Mouse (Mus musculus) gastrocnemius, adult 2 months (tissue): ENCODE data around the gene Ifitm3. TPM values are rescaled to one million over a fixed set of nuclear protein-coding genes. Genes with fewer than 3 reads are reported as not detected.

ENCODE experiments used
- DNase-seq: peaks from one replicate; pipeline ENCODE4 v3.0.0; 2022
- H3K27ac ChIP-seq: fragments of 200-600 bp; 2 replicates; pipeline ENCODE4 v1.8.1; 2022; ENCODE audit warnings: mild to moderate bottlenecking
- H3K4me3 ChIP-seq: fragments of 200-600 bp; 2 replicates; pipeline ENCODE4 v1.8.1; 2022; ENCODE audit warnings: mild to moderate bottlenecking, moderate library complexity
- CTCF ChIP-seq: fragments of 200-600 bp; IDR thresholded peaks from 2 replicates; pipeline ENCODE4 v1.8.1; 2022; ENCODE audit warnings: antibody characterized with exemption, mild to moderate bottlenecking, moderate library complexity
- intact Hi-C: fragments of 180-260 bp; cut with DNase I; formaldehyde crosslinking; loops from one replicate; pipeline ENCODE4 v1.15.1; 2025
- total RNA-seq, 2 experiments: library from RNA; stranded (reverse); gene quantifications; 2 replicates each; pipeline ENCODE4 v1.2.3; 2021

Ifitm3 gene
- total RNA-seq, 2 experiments from 2014 or later: 30.8 to 49.0 TPM

DNA sequence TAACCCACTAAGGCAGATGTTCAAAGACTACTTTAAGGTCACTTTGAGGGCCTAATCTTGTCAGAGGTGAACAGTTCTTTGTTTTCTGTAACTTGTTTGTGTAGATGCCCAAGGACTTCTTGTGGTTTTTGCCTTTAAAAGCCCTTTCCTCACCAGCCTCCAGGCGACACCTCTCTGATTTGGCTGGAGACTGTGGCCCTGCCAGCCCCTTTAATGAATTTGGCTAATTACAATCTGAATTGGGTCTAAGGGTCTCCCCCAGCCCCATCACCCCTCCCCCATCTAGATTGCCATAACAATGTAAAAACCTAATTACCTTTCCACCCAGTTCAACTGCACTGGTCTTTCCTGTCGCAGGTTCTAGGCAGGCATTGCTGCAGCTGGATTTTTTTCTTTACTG, 47.8 kb downstream of the Ifitm3 start:
- TF ChIP-seq CTCF: no peak
- intact Hi-C loops: no loop called here

DNA sequence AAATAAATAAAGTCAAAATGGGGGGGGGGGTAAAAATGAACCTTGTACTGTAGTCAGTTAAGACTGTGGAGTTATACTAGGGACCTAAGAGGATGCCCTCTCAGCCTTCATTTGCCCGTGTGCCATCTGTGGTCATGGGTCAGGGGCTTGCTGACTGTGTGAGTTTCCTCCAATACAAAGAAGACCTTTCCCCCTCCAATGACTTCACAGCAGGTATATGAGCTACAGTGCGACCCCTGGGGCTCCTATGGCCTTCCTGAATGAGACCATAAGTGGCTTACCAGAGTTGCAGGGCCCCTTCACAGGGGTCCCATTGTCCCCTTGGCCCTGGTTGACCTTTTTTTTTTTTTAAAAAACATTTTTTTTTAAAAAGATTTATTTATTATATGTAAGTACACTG, 49.2 kb downstream of the Ifitm3 start:
- H3K4me3 ChIP-seq: no peak overlapping the region
- H3K27ac ChIP-seq: no peak overlapping the region
- DNase-seq: no peak
- intact Hi-C loops: no loop called here
- TF ChIP-seq CTCF: no peak

More for the DNA sequence above, 47.8 kb downstream of the Ifitm3 start:
- no peak for DNase-seq
- no peak overlapping the region for H3K4me3 ChIP-seq
- no peak overlapping the region for H3K27ac ChIP-seq

DNA sequence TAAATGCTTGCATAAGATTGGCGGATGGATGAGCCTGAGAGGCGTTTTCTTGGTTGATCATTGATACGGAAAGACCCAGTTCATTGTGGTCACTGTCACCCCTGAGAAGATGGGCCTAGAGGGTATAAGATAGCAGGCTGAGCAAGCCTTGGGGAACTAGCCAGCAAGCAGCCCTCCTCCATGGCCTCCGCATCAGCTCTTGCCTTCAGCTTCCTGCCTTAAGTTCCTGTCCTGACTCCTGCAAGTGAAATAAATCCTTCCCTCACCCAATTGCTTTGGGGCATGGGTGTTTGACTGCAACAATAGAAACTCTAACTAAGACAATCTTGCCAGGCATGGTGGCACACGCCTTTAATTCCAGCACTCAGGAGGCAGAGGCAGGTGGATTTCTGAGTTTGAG, 50.5 kb downstream of the Ifitm3 start:
- intact Hi-C loops: no loop called here
- Histone ChIP-seq H3K4me3 (no peak overlapping the region), H3K27ac (peak overlapping the region; percentile 74)
- DNase-seq: no peak
- TF ChIP-seq CTCF: no peak

Other genes starting within 250 kb of the Ifitm3 start
- gene Cyp2e1, start 247.0 kb downstream of the Ifitm3 start, total RNA-seq: 1 to 10 TPM; 2.6 to 8.8 TPM
- not detected for gene Syce1, start 222.9 kb downstream of the Ifitm3 start, total RNA-seq
- gene Zfp941, start 188.6 kb downstream of the Ifitm3 start, total RNA-seq: not detected
- not detected for gene Urah, start 175.8 kb downstream of the Ifitm3 start, total RNA-seq
- not detected for gene Scgb1c1, start 165.2 kb downstream of the Ifitm3 start, total RNA-seq
- not detected for gene Odf3, start 163.0 kb downstream of the Ifitm3 start, total RNA-seq
- gene Gm45785, start 154.4 kb downstream of the Ifitm3 start, total RNA-seq: not detected
- 10 to 100 TPM; 12.7 TPM for gene Ric8a, start 153.8 kb downstream of the Ifitm3 start, total RNA-seq
- gene Bet1l, start 153.2 kb downstream of the Ifitm3 start, total RNA-seq: 1 to 10 TPM; 6.0 to 6.9 TPM
- 10 to 100 TPM; 84.5 to 89.3 TPM for gene Psmd13, start 128.8 kb downstream of the Ifitm3 start, total RNA-seq
- 10 to 100 TPM; 20.4 to 27.3 TPM for gene Sirt3, start 128.5 kb downstream of the Ifitm3 start, total RNA-seq
- gene Cox8b, start 110.3 kb downstream of the Ifitm3 start, total RNA-seq: 1,000 to 10,000 TPM; 2,055 to 2,295 TPM
- not detected for gene Nlrp6, start 89.9 kb downstream of the Ifitm3 start, total RNA-seq
- 1 to 10 TPM; 3.8 to 5.6 TPM for gene Pgghg, start 69.4 kb downstream of the Ifitm3 start, total RNA-seq
- gene Ifitm5, start 60.5 kb downstream of the Ifitm3 start, total RNA-seq: under 1 TPM in 1 of 2 experiments, not detected in 1; 0.33 TPM
- not detected for gene Gm45717, start 54.8 kb downstream of the Ifitm3 start, total RNA-seq
- 10 to 100 TPM; 42.2 to 82.6 TPM for gene Ifitm2, start 54.8 kb downstream of the Ifitm3 start, total RNA-seq
- gene Ifitm1, start 43.5 kb downstream of the Ifitm3 start, total RNA-seq: 1 to 10 TPM in 1 of 2 experiments, under 1 TPM in 1; 0.69 to 1.4 TPM
- gene Ifitm6, start 7.2 kb upstream of the Ifitm3 start, total RNA-seq: not detected
- not detected for gene Gm17387, start 18.4 kb upstream of the Ifitm3 start, total RNA-seq
- under 1 TPM; 0.17 to 0.18 TPM for gene B4galnt4, start 50.3 kb upstream of the Ifitm3 start, total RNA-seq
- not detected for gene Pkp3, start 67.4 kb upstream of the Ifitm3 start, total RNA-seq
- gene Sigirr, start 89.8 kb upstream of the Ifitm3 start, total RNA-seq: 1 to 10 TPM; 1.7 TPM
- not detected for gene Ano9, start 107.0 kb upstream of the Ifitm3 start, total RNA-seq
- gene Ptdss2, start 111.6 kb upstream of the Ifitm3 start, total RNA-seq: 10 to 100 TPM; 19.5 to 20.5 TPM
- gene Rnh1, start 162.1 kb upstream of the Ifitm3 start, total RNA-seq: 10 to 100 TPM; 46.5 to 50.9 TPM
- 100 to 1,000 TPM; 117 to 119 TPM for gene Hras, start 183.2 kb upstream of the Ifitm3 start, total RNA-seq
- 1 to 10 TPM; 1.7 to 2.1 TPM for gene Lrrc56, start 183.4 kb upstream of the Ifitm3 start, total RNA-seq
- gene Lmntd2, start 203.3 kb upstream of the Ifitm3 start, total RNA-seq: not detected
- under 1 TPM in 1 of 2 experiments, not detected in 1; 0.28 TPM for gene Rassf7, start 205.1 kb upstream of the Ifitm3 start, total RNA-seq
- gene Phrf1, start 218.0 kb upstream of the Ifitm3 start, total RNA-seq: 10 to 100 TPM; 22.4 to 28.1 TPM